Mouse (Mus musculus): ENCODE data around the gene Slc11a2. TPM values are rescaled to one million over a fixed set of nuclear protein-coding genes. Genes with fewer than 3 reads are reported as not detected.

Gene Slc11a2
- polyA plus RNA-seq, 1 experiment: 50.6 TPM

- 98% methylated on average over 3 of the region's 3 CpGs for WGBS
These were observed 29.3 kb downstream of the Slc11a2 start for GRCm38 (mm10) chr15:100395561-100395960.

GRCm38 (mm10) chr15:100393016-100393415 is 31.9 kb downstream of the Slc11a2 start:
- no peak for TF ChIP-seq POLR2A (IDR thresholded peaks at IDR 0.05; ENCODE audit: borderline replicate concordance, insufficient read depth, low read length)
- no peak for TF ChIP-seq CTCF (IDR thresholded peaks at IDR 0.05; ENCODE audit: borderline replicate concordance, insufficient read depth, low read depth, low read length)
- Histone ChIP-seq H3K27ac (ENCODE audit: insufficient read depth, low read length) (no peak overlapping the region), H3K4me1 (ENCODE audit: control insufficient read depth, insufficient read depth, low read length) (no peaks in the 10 kb centered on the region), H3K4me3 (replicated peaks; ENCODE audit: insufficient read depth, low read depth, low read length) (no peak overlapping the region), H3K27me3 (ENCODE audit: control insufficient read depth, insufficient read depth, low read length) (no peaks in the 10 kb centered on the region)
- DNase-seq: no peak
- 84% methylated on average over 11 of the region's 11 CpGs for WGBS

More at GRCm38 (mm10) chr15:100395561-100395960, 29.3 kb downstream of the Slc11a2 start:
- Histone ChIP-seq H3K4me1 (ENCODE audit: control insufficient read depth, insufficient read depth, low read length) (no peaks in the 10 kb centered on the region), H3K27ac (ENCODE audit: insufficient read depth, low read length) (no peak overlapping the region), H3K4me3 (replicated peaks; ENCODE audit: insufficient read depth, low read depth, low read length) (no peak overlapping the region), H3K27me3 (ENCODE audit: control insufficient read depth, insufficient read depth, low read length) (no peaks in the 10 kb centered on the region)
- DNase-seq: no peak
- TF ChIP-seq CTCF (IDR thresholded peaks at IDR 0.05; ENCODE audit: borderline replicate concordance, insufficient read depth, low read depth, low read length) (no peak), POLR2A (IDR thresholded peaks at IDR 0.05; ENCODE audit: borderline replicate concordance, insufficient read depth, low read length) (no peak)

- no peaks in the 10 kb centered on the region for H3K27me3 ChIP-seq (ENCODE audit: control insufficient read depth, insufficient read depth, low read length)
- no peak overlapping the region for H3K27ac ChIP-seq (ENCODE audit: insufficient read depth, low read length)
- no peaks in the 10 kb centered on the region for H3K4me1 ChIP-seq (ENCODE audit: control insufficient read depth, insufficient read depth, low read length)
- 93% methylated on average over 7 of the region's 7 CpGs for WGBS
- TF ChIP-seq CTCF (IDR thresholded peaks at IDR 0.05; ENCODE audit: borderline replicate concordance, insufficient read depth, low read depth, low read length) (no peak), POLR2A (IDR thresholded peaks at IDR 0.05; ENCODE audit: borderline replicate concordance, insufficient read depth, low read length) (no peak)
- no peak overlapping the region for H3K4me3 ChIP-seq (replicated peaks; ENCODE audit: insufficient read depth, low read depth, low read length)
- DNase-seq: no peak
These were observed 33.3 kb downstream of the Slc11a2 start for GRCm38 (mm10) chr15:100391599-100391998.

DNA sequence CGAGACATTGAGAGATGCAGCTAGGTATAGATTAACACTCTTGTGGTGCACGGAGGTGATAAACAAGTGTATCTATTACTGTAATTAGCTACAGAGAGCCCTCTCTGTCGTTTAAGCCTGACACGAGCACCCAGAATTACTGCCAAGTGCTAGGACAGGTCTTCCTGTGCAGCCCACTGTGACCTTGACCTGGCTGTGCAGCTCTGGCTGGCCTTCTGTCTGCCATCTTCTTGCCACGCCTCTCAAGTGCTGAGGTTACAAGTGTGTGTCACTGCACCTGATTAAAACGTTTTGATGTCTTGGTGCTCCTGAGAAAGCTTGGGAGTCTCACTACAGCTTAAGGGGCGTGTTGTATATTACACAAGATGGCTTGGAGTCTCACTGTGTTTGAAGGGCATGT is 33.8 kb downstream of the Slc11a2 start:
- Histone ChIP-seq H3K27ac (ENCODE audit: insufficient read depth, low read length) (no peak overlapping the region), H3K4me3 (replicated peaks; ENCODE audit: insufficient read depth, low read depth, low read length) (no peak overlapping the region), H3K27me3 (ENCODE audit: control insufficient read depth, insufficient read depth, low read length) (no peaks in the 10 kb centered on the region), H3K4me1 (ENCODE audit: control insufficient read depth, insufficient read depth, low read length) (no peaks in the 10 kb centered on the region)
- 81% methylated on average over 7 of the region's 7 CpGs for WGBS
- TF ChIP-seq CTCF (IDR thresholded peaks at IDR 0.05; ENCODE audit: borderline replicate concordance, insufficient read depth, low read depth, low read length) (no peak), POLR2A (IDR thresholded peaks at IDR 0.05; ENCODE audit: borderline replicate concordance, insufficient read depth, low read length) (no peak)
- DNase-seq: no peak

DNA sequence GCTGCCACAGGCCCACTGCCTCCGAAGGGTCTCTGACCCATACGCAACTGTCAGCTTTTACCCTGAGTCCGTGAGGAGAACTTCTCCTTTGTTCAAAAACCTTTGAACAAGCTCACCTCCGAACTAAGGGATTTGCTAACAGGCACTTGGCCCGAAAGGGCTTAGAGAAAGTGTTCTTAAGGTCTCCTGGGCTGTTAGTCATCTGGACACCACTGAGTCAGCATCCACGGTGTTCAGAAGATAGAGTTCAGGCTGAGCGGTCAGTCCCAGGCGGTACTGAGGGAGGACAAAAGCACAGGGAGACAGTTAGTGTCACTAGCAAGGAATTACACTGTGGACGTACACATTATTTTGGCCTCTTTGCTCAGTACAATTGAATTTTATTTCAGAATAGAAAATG is 36.0 kb downstream of the Slc11a2 start:
- no peak for DNase-seq
- H3K27ac ChIP-seq (ENCODE audit: insufficient read depth, low read length): no peak overlapping the region
- no peaks in the 10 kb centered on the region for H3K27me3 ChIP-seq (ENCODE audit: control insufficient read depth, insufficient read depth, low read length)
- no peak for TF ChIP-seq POLR2A (IDR thresholded peaks at IDR 0.05; ENCODE audit: borderline replicate concordance, insufficient read depth, low read length)
- TF ChIP-seq CTCF (IDR thresholded peaks at IDR 0.05; ENCODE audit: borderline replicate concordance, insufficient read depth, low read depth, low read length): no peak
- H3K4me1 ChIP-seq (ENCODE audit: control insufficient read depth, insufficient read depth, low read length): no peaks in the 10 kb centered on the region
- 78% methylated on average over 9 of the region's 9 CpGs for WGBS
- H3K4me3 ChIP-seq (replicated peaks; ENCODE audit: insufficient read depth, low read depth, low read length): no peak overlapping the region

DNA sequence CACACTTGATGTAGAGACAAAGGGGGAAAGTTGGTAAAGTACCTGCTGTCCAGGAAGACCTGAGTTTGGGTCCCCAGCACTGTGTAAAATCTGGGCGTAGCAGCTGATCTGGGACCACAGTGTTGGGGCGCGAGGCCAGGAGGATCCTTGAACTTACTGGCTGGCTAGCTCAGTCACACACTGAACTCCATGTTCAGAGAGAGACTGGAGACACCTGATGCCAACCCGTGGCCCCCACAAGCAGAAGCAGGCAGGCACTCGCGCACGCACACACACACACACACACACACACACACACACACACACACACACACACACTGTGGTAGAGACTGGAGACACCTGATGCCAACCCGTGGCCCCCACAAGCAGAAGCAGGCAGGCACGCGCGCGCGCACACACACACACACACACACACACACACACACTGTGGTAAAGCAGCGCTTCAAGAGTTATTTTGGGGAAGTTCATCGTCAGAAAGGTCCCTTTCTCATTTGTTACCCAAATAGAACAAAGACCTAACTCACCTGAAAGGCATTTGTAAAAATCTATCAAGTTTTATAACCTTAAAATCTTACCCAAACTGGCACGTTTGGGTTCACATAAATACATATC is 36.5 kb downstream of the Slc11a2 start:
- H3K4me1 ChIP-seq (ENCODE audit: control insufficient read depth, insufficient read depth, low read length): no peaks in the 10 kb centered on the region
- H3K27ac ChIP-seq (ENCODE audit: insufficient read depth, low read length): no peak overlapping the region
- H3K27me3 ChIP-seq (ENCODE audit: control insufficient read depth, insufficient read depth, low read length): no peaks in the 10 kb centered on the region
- TF ChIP-seq POLR2A (IDR thresholded peaks at IDR 0.05; ENCODE audit: borderline replicate concordance, insufficient read depth, low read length) (no peak), CTCF (IDR thresholded peaks at IDR 0.05; ENCODE audit: borderline replicate concordance, insufficient read depth, low read depth, low read length) (no peak)
- DNase-seq: no peak
- no peak overlapping the region for H3K4me3 ChIP-seq (replicated peaks; ENCODE audit: insufficient read depth, low read depth, low read length)
- 84% methylated on average over 16 of the region's 16 CpGs for WGBS

DNA sequence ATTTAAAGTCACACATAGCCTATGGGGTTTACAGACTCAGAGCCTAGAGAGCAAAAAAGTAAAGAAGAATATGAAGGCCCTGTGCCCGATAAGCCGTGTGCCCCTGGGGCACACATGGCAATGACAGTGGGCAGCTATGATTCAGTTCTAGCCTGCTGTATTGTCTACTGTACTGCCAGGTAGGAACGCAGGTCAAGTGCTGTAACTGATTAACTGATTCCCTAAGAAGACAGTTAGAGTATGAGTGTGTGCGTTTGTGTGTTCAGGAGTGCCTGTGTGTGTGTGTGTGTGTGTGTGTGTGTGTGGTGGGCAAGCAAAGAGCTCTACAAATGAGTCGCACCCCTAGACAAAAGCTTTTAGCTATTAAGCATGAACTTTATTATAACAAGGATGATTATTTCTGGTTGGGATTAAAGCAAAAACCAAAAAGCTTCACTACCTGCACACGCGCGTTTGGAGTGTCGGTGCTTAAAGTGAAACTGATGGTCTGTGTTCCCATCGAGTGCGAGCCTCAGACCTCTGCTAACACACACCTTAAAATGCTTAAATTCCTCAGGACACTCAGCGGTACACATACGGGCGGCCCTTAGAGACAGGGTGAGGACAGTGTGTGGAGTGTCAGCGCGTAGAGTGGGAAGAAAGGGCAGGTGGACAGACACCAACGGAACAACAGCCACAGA is 37.2 kb downstream of the Slc11a2 start:
- TF ChIP-seq POLR2A (IDR thresholded peaks at IDR 0.05; ENCODE audit: borderline replicate concordance, insufficient read depth, low read length) (no peak), CTCF (IDR thresholded peaks at IDR 0.05; ENCODE audit: borderline replicate concordance, insufficient read depth, low read depth, low read length) (no peak)
- Histone ChIP-seq H3K27ac (ENCODE audit: insufficient read depth, low read length) (no peak overlapping the region), H3K27me3 (ENCODE audit: control insufficient read depth, insufficient read depth, low read length) (no peaks in the 10 kb centered on the region), H3K4me3 (replicated peaks; ENCODE audit: insufficient read depth, low read depth, low read length) (no peak overlapping the region), H3K4me1 (ENCODE audit: control insufficient read depth, insufficient read depth, low read length) (no peaks in the 10 kb centered on the region)
- DNase-seq: no peak
- 94% methylated on average over 17 of the region's 17 CpGs for WGBS

- Histone ChIP-seq H3K4me3 (replicated peaks; ENCODE audit: insufficient read depth, low read depth, low read length) (no peak overlapping the region), H3K4me1 (ENCODE audit: control insufficient read depth, insufficient read depth, low read length) (no peaks in the 10 kb centered on the region), H3K27me3 (ENCODE audit: control insufficient read depth, insufficient read depth, low read length) (no peaks in the 10 kb centered on the region), H3K27ac (ENCODE audit: insufficient read depth, low read length) (no peak overlapping the region)
- no peak for DNase-seq
- TF ChIP-seq CTCF (IDR thresholded peaks at IDR 0.05; ENCODE audit: borderline replicate concordance, insufficient read depth, low read depth, low read length) (no peak), POLR2A (IDR thresholded peaks at IDR 0.05; ENCODE audit: borderline replicate concordance, insufficient read depth, low read length) (no peak)
- WGBS: 89% methylated on average over 9 of the region's 9 CpGs
These were observed 39.2 kb downstream of the Slc11a2 start for GRCm38 (mm10) chr15:100385705-100386104.
